ENCODE assay signal across 10 mouse cellular contexts in the genomic region with DNA sequence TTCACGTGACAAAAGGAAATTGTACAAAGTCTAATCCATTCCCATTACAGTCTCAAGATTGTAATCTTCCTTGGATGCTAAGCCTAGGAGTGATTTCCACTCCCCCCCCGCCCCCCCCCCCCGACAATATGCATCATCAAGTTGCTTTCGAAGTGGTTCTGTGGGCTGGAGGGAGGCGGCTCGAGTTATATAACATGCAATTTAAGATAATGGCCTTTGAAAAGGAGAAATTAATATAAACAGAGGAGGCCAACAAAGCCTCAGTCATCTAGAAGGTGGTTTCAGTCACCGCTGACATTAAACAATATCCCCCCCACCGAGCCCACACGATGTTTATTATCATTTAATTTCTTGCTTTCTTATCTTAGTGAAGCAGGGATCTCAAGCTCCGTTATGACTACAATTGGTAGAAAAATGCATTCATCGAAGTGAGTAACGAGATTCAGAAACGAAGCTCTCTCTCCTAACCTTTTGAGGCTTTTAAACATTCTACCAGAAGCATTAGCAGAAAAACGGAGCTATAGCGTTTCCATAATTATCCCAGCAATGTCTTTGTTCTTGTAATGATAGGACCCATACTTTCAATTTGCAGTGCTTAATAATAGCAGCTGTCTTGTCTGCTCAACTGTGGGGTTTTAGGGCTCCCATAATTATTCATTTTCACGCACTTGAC.
DNase-seq lines count a peak whose midpoint lies in the region; ATAC-seq and TF ChIP-seq lines count a peak whose summit lies in the region.
"Had no signal": no experiment of that assay in that cellular context is flagged by ENCODE, and none has a peak within 500 bp of the region (broad histone marks: within the 10 kb centered on the region; RNA-seq: fewer than 3 reads in every experiment).

No protein-coding gene starts in this region.

- peak in 1 of 2 experiments; percentile 14 for DNase-seq in left cerebral cortex, adult 2 months (ENCODE audit: extremely low spot score in 1 of 2, low spot score in 2 of 2)
- no peak for DNase-seq in left cerebral cortex, postnatal 4 days
- DNase-seq in cerebellum, adult 9-11 months = peak; percentile 37
- DNase-seq in gastrocnemius, postnatal 25 days = no peak
- DNase-seq in heart, postnatal 25 days (ENCODE audit: low spot score) = no peak
- no peak for DNase-seq in spleen, adult 12 weeks (ENCODE audit: low spot score)
- DNase-seq: thymus, adult 2 months had no signal

- H3K4me1 ChIP-seq in hindbrain, embryonic 13.5 days (replicated peaks) = peaks cover 20% of the 10 kb centered on the region
- H3K4me1 ChIP-seq in olfactory bulb, adult 2 months (ENCODE audit: control insufficient read depth, insufficient read depth, low read length) = peaks cover 6% of the 10 kb centered on the region
- H3K4me1 ChIP-seq: megakaryocyte, embryonic 14.5 days had no signal

- H3K4me3 ChIP-seq in left cerebral cortex, adult 2 months = peak overlapping the region; percentile 32
- no peak overlapping the region for H3K4me3 ChIP-seq in hindbrain, embryonic 13.5 days
- no peak overlapping the region for H3K4me3 ChIP-seq in olfactory bulb, adult 2 months (ENCODE audit: insufficient read depth, low read depth, low read length)
- H3K4me3 ChIP-seq: megakaryocyte, embryonic 14.5 days had no signal

- no peaks in the 10 kb centered on the region for H3K27me3 ChIP-seq in hindbrain, embryonic 13.5 days
- H3K27me3 ChIP-seq: megakaryocyte, embryonic 14.5 days had no signal

- peak; percentile 72 for ATAC-seq in hindbrain, embryonic 13.5 days (ENCODE audit: low FRiP score)

- TF ChIP-seq CTCF in left cerebral cortex, adult 2 months (IDR thresholded peaks at IDR 0.05) = no peak
- no peak for TF ChIP-seq CTCF in olfactory bulb, adult 2 months (IDR thresholded peaks at IDR 0.05; ENCODE audit: insufficient read depth, low read depth, low read length)

- intact Hi-C loops in left cerebral cortex, adult 2 months (cut with DNase I) = loop anchor here (10.0 kb wide), 1 partner anchor 341 kb away; the partner anchor contains the start of gene Btg1
- intact Hi-C loops in left cerebral cortex, postnatal 4 days (cut with DNase I) = loop anchor here (10.0 kb wide), 1 partner anchor 359 kb away; no protein-coding TSS in a partner anchor
- intact Hi-C loops in heart, postnatal 25 days (cut with DNase I) = no loop called here

- peak overlapping the region; percentile 67 for H3K27ac ChIP-seq in left cerebral cortex, adult 2 months
- peak overlapping the region; percentile 82 for H3K27ac ChIP-seq in hindbrain, embryonic 13.5 days
- H3K27ac ChIP-seq in olfactory bulb, adult 2 months (ENCODE audit: insufficient read depth, low read depth, low read length) = peak overlapping the region; percentile 32

- H3K9ac ChIP-seq in hindbrain, embryonic 13.5 days = peak overlapping the region; percentile 51

- 10% methylated on average over 16 of the region's 16 CpGs for WGBS in hindbrain, embryonic 13.5 days
- WGBS in olfactory bulb, adult 2 months = 7% methylated on average over 16 of the region's 16 CpGs

- H3K4me2 ChIP-seq in hindbrain, embryonic 13.5 days = peak overlapping the region; percentile 36

- no peaks in the 10 kb centered on the region for H3K9me3 ChIP-seq in hindbrain, embryonic 13.5 days

- no peaks in the 10 kb centered on the region for H3K36me3 ChIP-seq in hindbrain, embryonic 13.5 days

- no peak for TF ChIP-seq POLR2A in olfactory bulb, adult 2 months (IDR thresholded peaks at IDR 0.05; ENCODE audit: insufficient read depth, low read depth, low read length)

Comparison
In these comparisons a context has a peak if more than half of its experiments do, and no peak if none do; other contexts are left out.
1. H3K27ac ChIP-seq: peak in every context shown above with its lines; median percentile 82 in hindbrain, embryonic 13.5 days; 67 in left cerebral cortex, adult 2 months; 32 in olfactory bulb, adult 2 months.